ENCODE assay signal across 8 mouse cellular contexts in genomic region chr1:39253771-39254170, GRCm38 (mm10).
DNase-seq lines count a peak whose midpoint lies in the region; ATAC-seq lines count a peak whose summit lies in the region.

No protein-coding gene starts in this region.

- H3K36me3 ChIP-seq in forebrain, embryonic 13.5 days (ENCODE audit: poor library complexity, severe bottlenecking): no peaks in the 10 kb centered on the region
- H3K36me3 ChIP-seq in forebrain, embryonic 12.5 days (replicated peaks): no peaks in the 10 kb centered on the region
- no peaks in the 10 kb centered on the region for H3K36me3 ChIP-seq in embryonic facial prominence, embryonic 10.5 days (replicated peaks)

- peaks cover 20% of the 10 kb centered on the region for H3K4me1 ChIP-seq in forebrain, embryonic 13.5 days
- H3K4me1 ChIP-seq in forebrain, embryonic 12.5 days: peaks cover 6% of the 10 kb centered on the region
- H3K4me1 ChIP-seq in embryonic facial prominence, embryonic 10.5 days: peaks cover 3% of the 10 kb centered on the region; the same call in 1 of the 2 replicates

- H3K9me3 ChIP-seq in forebrain, embryonic 13.5 days (replicated peaks): no peaks in the 10 kb centered on the region
- H3K9me3 ChIP-seq in forebrain, embryonic 12.5 days: no peaks in the 10 kb centered on the region
- no peaks in the 10 kb centered on the region for H3K9me3 ChIP-seq in embryonic facial prominence, embryonic 10.5 days

- H3K27me3 ChIP-seq in forebrain, embryonic 13.5 days: no peaks in the 10 kb centered on the region
- H3K27me3 ChIP-seq in forebrain, embryonic 12.5 days: no peaks in the 10 kb centered on the region
- H3K27me3 ChIP-seq in embryonic facial prominence, embryonic 10.5 days (replicated peaks; ENCODE audit: low read depth, poor library complexity, severe bottlenecking): no peaks in the 10 kb centered on the region

- DNase-seq in testis, postnatal 10 days (ENCODE audit: low spot score): peak; percentile 54
- DNase-seq in testis, postnatal 14 days (ENCODE audit: low spot score): no peak
- DNase-seq in embryonic facial prominence, embryonic 10.5 days (ENCODE audit: low spot score): peak; percentile 28
- DNase-seq in yolk sac, embryonic 10.5 days (ENCODE audit: low spot score): no peak
- no peak for DNase-seq in Muller cell, postnatal 12 days (ENCODE audit: inconsistent ontology term)

- no peak overlapping the region for H3K27ac ChIP-seq in forebrain, embryonic 13.5 days
- H3K27ac ChIP-seq in forebrain, embryonic 12.5 days: no peak overlapping the region
- no peak overlapping the region for H3K27ac ChIP-seq in embryonic facial prominence, embryonic 10.5 days (replicated peaks)

- ATAC-seq in forebrain, embryonic 13.5 days: 0 out of 2 replicates have a peak, but pooled peaks have one; percentile 24
- no peak for ATAC-seq in forebrain, embryonic 12.5 days (ENCODE audit: low FRiP score)
- ATAC-seq in megakaryocyte progenitor cell, adult 5-6 weeks (replicated peaks; ENCODE audit: poor library complexity): peak; percentile 42; the same call in 1 of the 2 replicates

- H3K4me2 ChIP-seq in forebrain, embryonic 13.5 days: no peak overlapping the region
- H3K4me2 ChIP-seq in forebrain, embryonic 12.5 days: no peak overlapping the region

- WGBS in forebrain, embryonic 13.5 days: 87% methylated on average over 4 of the region's 4 CpGs
- WGBS in forebrain, embryonic 12.5 days: 76% methylated on average over 4 of the region's 4 CpGs
- WGBS in embryonic facial prominence, embryonic 10.5 days: 76% methylated on average over 4 of the region's 4 CpGs

- H3K9ac ChIP-seq in forebrain, embryonic 13.5 days: no peak overlapping the region
- H3K9ac ChIP-seq in forebrain, embryonic 12.5 days: no peak overlapping the region

- no peak overlapping the region for H3K4me3 ChIP-seq in forebrain, embryonic 13.5 days
- no peak overlapping the region for H3K4me3 ChIP-seq in forebrain, embryonic 12.5 days (replicated peaks)
- no peak overlapping the region for H3K4me3 ChIP-seq in embryonic facial prominence, embryonic 10.5 days

Comparison
In these comparisons a context has a peak if more than half of its experiments do, and no peak if none do; other contexts are left out.
1. DNase-seq: peak in testis, postnatal 10 days (single experiment) and embryonic facial prominence, embryonic 10.5 days (single experiment); none in testis, postnatal 14 days (single experiment), yolk sac, embryonic 10.5 days (single experiment) and Muller cell, postnatal 12 days (single experiment).